Mouse (Mus musculus): ENCODE data around the gene Tyr.

DNA sequence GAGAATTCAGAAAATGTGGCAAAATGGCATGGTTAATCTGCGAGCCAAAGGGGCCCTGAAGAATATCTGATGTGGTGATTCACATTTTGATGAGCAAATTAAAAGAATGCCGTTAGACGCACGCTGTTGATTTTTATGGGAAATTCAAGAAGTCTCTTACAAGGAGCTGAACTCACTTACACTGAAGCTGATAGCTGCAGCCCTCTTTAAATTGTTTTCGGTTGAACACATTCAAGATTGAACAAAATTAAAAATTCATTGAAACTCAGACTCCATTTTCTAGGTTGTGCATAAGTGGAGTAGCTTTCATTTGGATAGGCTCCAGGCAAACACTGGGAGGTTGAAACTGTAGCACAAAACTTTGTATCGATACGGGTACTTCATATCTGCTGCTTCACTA, 96.3 kb downstream of the Tyr start:
- TF ChIP-seq EP300 (optimal IDR thresholded peaks at IDR 0.05) (no peak), CTCF (IDR thresholded peaks at IDR 0.05; ENCODE audit: low read depth) (no peak)
